Mouse (Mus musculus) E14TG2a.4 (cell line): Measurements from ENCODE around the gene Uba6.

ENCODE experiments used
- CTCF ChIP-seq: conservative IDR thresholded peaks from 2 replicates; pipeline ENCODE4 v1.5.1; 2014; ENCODE audit warnings: low read length
- NANOG ChIP-seq: IDR thresholded peaks from 2 replicates; pipeline ENCODE4 v1.6.1; 2014; ENCODE audit warnings: borderline replicate concordance, low read length, mixed read lengths
- POU5F1 ChIP-seq: IDR thresholded peaks from 2 replicates; pipeline ENCODE4 v1.6.1; 2014; ENCODE audit warnings: low read length, borderline replicate concordance

- TF ChIP-seq CTCF, result no peak
- no peak for TF ChIP-seq NANOG
- TF ChIP-seq POU5F1, result no peak
Measured at GRCm38 (mm10) chr5:86078720-86079334, 93.8 kb downstream of the Uba6 start.
